Comparison of ENCODE assay signal across 7 mouse cellular contexts in genomic region chr12:112947307-112947706, GRCm38 (mm10). TPM values are rescaled to one million over a fixed set of nuclear protein-coding genes. Genes with fewer than 3 reads are reported as not detected.
DNase-seq lines count a peak whose midpoint lies in the region; ATAC-seq and TF ChIP-seq lines count a peak whose summit lies in the region.

No protein-coding gene starts in this region.

- WGBS in kidney, adult 2 months: 38% methylated on average over 4 of the region's 4 CpGs
- 25% methylated on average over 4 of the region's 4 CpGs for WGBS in forebrain, embryonic 12.5 days

- no peak overlapping the region for H3K4me3 ChIP-seq in kidney, adult 2 months (ENCODE audit: insufficient read depth, low read depth, low read length)
- H3K4me3 ChIP-seq in ES-Bruce4 (ENCODE audit: low read depth, low read length): no peak overlapping the region
- no peak overlapping the region for H3K4me3 ChIP-seq in forebrain, embryonic 12.5 days (replicated peaks)

- H3K9ac ChIP-seq in ES-Bruce4 (ENCODE audit: low read depth, poor library complexity, severe bottlenecking): no peak overlapping the region
- no peak overlapping the region for H3K9ac ChIP-seq in forebrain, embryonic 12.5 days

- H3K36me3 ChIP-seq in kidney, adult 2 months (ENCODE audit: control insufficient read depth, insufficient read depth, low read length): no peaks in the 10 kb centered on the region
- no peaks in the 10 kb centered on the region for H3K36me3 ChIP-seq in ES-Bruce4 (ENCODE audit: control insufficient read depth, insufficient read depth, low read length, poor library complexity, severe bottlenecking)
- H3K36me3 ChIP-seq in forebrain, embryonic 12.5 days (replicated peaks): no peaks in the 10 kb centered on the region

- peak; percentile 39 for DNase-seq in kidney, adult 2 months
- DNase-seq in kidney, postnatal 14 days: no peak
- DNase-seq in cerebellum, postnatal 14 days: peak; percentile 61 to 64

- no peak overlapping the region for H3K4me2 ChIP-seq in forebrain, embryonic 12.5 days

- no peaks in the 10 kb centered on the region for H3K27me3 ChIP-seq in kidney, adult 2 months (replicated peaks; ENCODE audit: control insufficient read depth, insufficient read depth, low read length)
- no peaks in the 10 kb centered on the region for H3K27me3 ChIP-seq in ES-Bruce4 (ENCODE audit: control insufficient read depth, insufficient read depth, low read length, poor library complexity, severe bottlenecking)
- peaks cover 29% of the 10 kb centered on the region for H3K27me3 ChIP-seq in forebrain, embryonic 12.5 days

- no peak for TF ChIP-seq EP300 in ES-Bruce4 (IDR thresholded peaks at IDR 0.05; ENCODE audit: insufficient read depth, low read depth, low read length)

- 0 out of 2 replicates have a peak, but pooled peaks have one; percentile 25 for ATAC-seq in megakaryocyte, adult 5-6 weeks (ENCODE audit: poor library complexity, severe bottlenecking)
- ATAC-seq in erythroid progenitor cell, adult 5-6 weeks (replicated peaks; ENCODE audit: low FRiP score, poor library complexity, severe bottlenecking): no peak
- no peak for ATAC-seq in forebrain, embryonic 12.5 days (ENCODE audit: low FRiP score)

- H3K4me1 ChIP-seq in kidney, adult 2 months (ENCODE audit: control insufficient read depth, insufficient read depth, low read length): peaks cover 1% of the 10 kb centered on the region; the same call in 1 of the 2 replicates
- peaks cover 2% of the 10 kb centered on the region for H3K4me1 ChIP-seq in ES-Bruce4 (ENCODE audit: control insufficient read depth, insufficient read depth, low read length)
- H3K4me1 ChIP-seq in forebrain, embryonic 12.5 days: peaks cover 25% of the 10 kb centered on the region

- H3K27ac ChIP-seq in kidney, adult 2 months (ENCODE audit: insufficient read depth, low read depth, low read length): no peak overlapping the region
- peak overlapping the region; percentile 4; the same call in 1 of the 2 replicates for H3K27ac ChIP-seq in ES-Bruce4 (ENCODE audit: insufficient read depth, low read length)
- H3K27ac ChIP-seq in forebrain, embryonic 12.5 days: no peak overlapping the region

- TF ChIP-seq CTCF in kidney, adult 2 months (conservative IDR thresholded peaks at IDR 0.05; ENCODE audit: insufficient read depth, insufficient read length, low read depth, low read length): peak; percentile 55
- TF ChIP-seq CTCF in ES-Bruce4 (IDR thresholded peaks at IDR 0.05; ENCODE audit: low read depth, low read length): peak; percentile 69

- H3K9me3 ChIP-seq in ES-Bruce4 (replicated peaks; ENCODE audit: control insufficient read depth, insufficient read depth, low read length, poor library complexity, severe bottlenecking): no peaks in the 10 kb centered on the region
- no peaks in the 10 kb centered on the region for H3K9me3 ChIP-seq in forebrain, embryonic 12.5 days

- TF ChIP-seq POLR2A in kidney, adult 2 months (IDR thresholded peaks at IDR 0.05; ENCODE audit: low read depth, low read length): no peak
- TF ChIP-seq POLR2A in ES-Bruce4 (IDR thresholded peaks at IDR 0.05; ENCODE audit: insufficient read depth, low read length): no peak

RNA-seq across cellular contexts. Expression of gene Nudt14, which starts 5.4 kb away (rescaled TPM):
- polyA plus RNA-seq in kidney, adult 2 months (2012; rRNA removed): 66.1 and 73.0 TPM in 2 replicates
- 47.5 and 48.8 TPM in 2 replicates for polyA plus RNA-seq in ES-Bruce4 (2011; ENCODE audit: insufficient read depth, insufficient read length, low read depth, missing spikeins)
- 9.7 and 10.5 TPM in 2 replicates for total RNA-seq in megakaryocyte, adult 5-6 weeks (2015)
- total RNA-seq in megakaryocyte, adult 5-6 weeks (2017): 11.4 and 11.9 TPM in 2 replicates
- total RNA-seq in erythroid progenitor cell, adult 5-6 weeks (2015; ENCODE audit: low replicate concordance): 12.3 TPM in 1 of 2 replicates, not detected in the other
- 2.5 and 3.3 TPM in 2 replicates for total RNA-seq in erythroid progenitor cell, adult 5-6 weeks (2017; ENCODE audit: low replicate concordance)
- 51.5 and 54.4 TPM in 2 replicates for polyA plus RNA-seq in forebrain, embryonic 12.5 days (2016; fragmentation: Nextera tagmentation; extraction: Ambion mirVana)

RNA-seq across cellular contexts. Expression of gene Jag2, which starts 17.7 kb away (rescaled TPM):
- 10.1 and 10.6 TPM in 2 replicates for polyA plus RNA-seq in kidney, adult 2 months (2012; rRNA removed)
- 47.6 and 50.9 TPM in 2 replicates for polyA plus RNA-seq in ES-Bruce4 (2011; ENCODE audit: insufficient read depth, insufficient read length, low read depth, missing spikeins)
- 0.36 and 1.3 TPM in 2 replicates for total RNA-seq in megakaryocyte, adult 5-6 weeks (2015)
- not detected in 2 replicates for total RNA-seq in megakaryocyte, adult 5-6 weeks (2017)
- total RNA-seq in erythroid progenitor cell, adult 5-6 weeks (2015; ENCODE audit: low replicate concordance): not detected in 2 replicates
- total RNA-seq in erythroid progenitor cell, adult 5-6 weeks (2017; ENCODE audit: low replicate concordance): 0.26 TPM in 1 of 2 replicates, not detected in the other
- polyA plus RNA-seq in forebrain, embryonic 12.5 days (2016; fragmentation: Nextera tagmentation; extraction: Ambion mirVana): 5.6 and 6.2 TPM in 2 replicates

RNA-seq across cellular contexts. Expression of gene Btbd6, which starts 29.0 kb away (rescaled TPM):
- polyA plus RNA-seq in kidney, adult 2 months (2012; rRNA removed): 31.8 and 45.2 TPM in 2 replicates
- 10.4 and 11.0 TPM in 2 replicates for polyA plus RNA-seq in ES-Bruce4 (2011; ENCODE audit: insufficient read depth, insufficient read length, low read depth, missing spikeins)
- 4.2 and 5.9 TPM in 2 replicates for total RNA-seq in megakaryocyte, adult 5-6 weeks (2015)
- 2.4 and 4.0 TPM in 2 replicates for total RNA-seq in megakaryocyte, adult 5-6 weeks (2017)
- 0.84 and 3.2 TPM in 2 replicates for total RNA-seq in erythroid progenitor cell, adult 5-6 weeks (2015; ENCODE audit: low replicate concordance)
- 0.68 and 1.0 TPM in 2 replicates for total RNA-seq in erythroid progenitor cell, adult 5-6 weeks (2017; ENCODE audit: low replicate concordance)
- 28.2 and 29.2 TPM in 2 replicates for polyA plus RNA-seq in forebrain, embryonic 12.5 days (2016; fragmentation: Nextera tagmentation; extraction: Ambion mirVana)

RNA-seq across cellular contexts. Expression of gene Brf1, which starts 53.2 kb away (rescaled TPM):
- 44.8 and 53.0 TPM in 2 replicates for polyA plus RNA-seq in kidney, adult 2 months (2012; rRNA removed)
- polyA plus RNA-seq in ES-Bruce4 (2011; ENCODE audit: insufficient read depth, insufficient read length, low read depth, missing spikeins): 24.5 and 24.7 TPM in 2 replicates
- total RNA-seq in megakaryocyte, adult 5-6 weeks (2015): 20.2 and 25.3 TPM in 2 replicates
- 37.0 and 43.6 TPM in 2 replicates for total RNA-seq in megakaryocyte, adult 5-6 weeks (2017)
- total RNA-seq in erythroid progenitor cell, adult 5-6 weeks (2015; ENCODE audit: low replicate concordance): 55.1 and 57.4 TPM in 2 replicates
- 172 and 200 TPM in 2 replicates for total RNA-seq in erythroid progenitor cell, adult 5-6 weeks (2017; ENCODE audit: low replicate concordance)
- polyA plus RNA-seq in forebrain, embryonic 12.5 days (2016; fragmentation: Nextera tagmentation; extraction: Ambion mirVana): 70.2 and 74.2 TPM in 2 replicates
